Mouse (Mus musculus) bone marrow macrophage, adult 2 months (primary cell): ENCODE measurements around the gene Klf12.

Source experiments
- CTCF ChIP-seq: IDR thresholded peaks from 2 replicates; pipeline ENCODE4 v1.5.1; 2012; ENCODE audit warnings: low read depth, mild to moderate bottlenecking, low read length, moderate library complexity
- POLR2A ChIP-seq: IDR thresholded peaks from 2 replicates; pipeline ENCODE4 v1.6.1; 2012; ENCODE audit warnings: mild to moderate bottlenecking, low read depth, low read length, borderline replicate concordance

DNA sequence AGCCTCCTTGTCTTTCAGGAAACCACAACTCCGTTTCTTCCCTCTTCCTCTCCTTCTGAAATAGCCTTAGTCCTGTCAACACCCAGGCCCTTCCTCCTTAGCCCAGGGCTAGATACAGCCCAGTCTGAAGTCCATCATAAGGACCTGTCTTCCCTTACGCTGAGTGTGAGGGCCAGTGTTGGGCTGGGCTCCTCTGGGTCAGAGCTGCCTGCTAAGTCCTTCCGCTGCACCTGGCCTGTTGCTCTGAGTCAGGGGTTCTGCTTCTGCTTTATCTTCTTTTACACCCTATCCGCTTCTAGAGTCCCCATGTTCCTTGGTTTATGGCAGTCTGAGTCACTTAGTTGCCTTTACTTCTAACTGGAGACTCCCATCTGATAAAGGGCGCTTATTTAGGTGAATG, 351.0 kb downstream of the Klf12 start:
- TF ChIP-seq POLR2A (no peak), CTCF (no peak)
